Mouse (Mus musculus): Measurements from ENCODE around the gene Triobp.

Gene Triobp

DNA sequence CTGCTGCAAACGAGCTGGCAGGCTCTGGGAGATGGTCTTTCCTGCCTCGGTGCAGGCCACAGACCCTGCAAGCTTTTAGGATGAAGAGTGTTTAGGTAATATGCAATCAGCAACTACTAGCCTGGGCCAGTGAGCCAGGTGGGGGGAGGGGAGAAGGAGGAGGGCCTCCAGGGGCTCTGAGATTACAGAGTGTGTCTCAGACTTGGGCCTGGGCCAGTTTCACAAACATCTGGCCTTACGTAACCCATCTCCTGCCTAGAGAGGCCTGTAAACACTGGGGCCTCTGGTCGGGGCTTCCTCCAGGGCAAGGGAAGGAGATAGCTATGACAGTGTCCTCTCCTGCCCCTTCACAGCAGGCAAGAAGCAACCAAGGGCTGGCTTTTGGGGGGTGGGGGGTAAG, 31.4 kb downstream of the Triobp start:
- peak; percentile 38; the same call in 1 of the 2 replicates for TF ChIP-seq GATA4 (IDR thresholded peaks at IDR 0.05; ENCODE audit: insufficient replicate concordance, low read length)

DNA sequence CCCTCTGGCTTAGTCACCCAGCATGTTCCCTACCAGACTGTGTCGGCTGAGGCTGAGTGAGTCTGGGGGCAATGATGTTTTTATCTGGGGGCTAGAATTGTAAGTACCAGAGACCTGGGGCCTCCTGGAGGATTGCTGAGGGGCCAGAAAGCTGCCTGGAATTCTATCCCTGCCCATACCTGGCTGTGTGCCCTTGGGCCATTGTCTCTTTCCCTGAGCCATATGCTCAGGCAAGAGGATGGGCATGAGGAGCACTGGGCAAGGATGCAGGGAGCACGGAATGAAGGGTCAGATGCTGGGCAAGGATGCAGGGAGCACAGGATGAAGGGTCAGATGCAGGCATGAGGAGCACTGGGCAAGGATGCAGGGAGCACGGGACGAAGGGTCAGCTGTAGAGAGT, 32.6 kb downstream of the Triobp start:
- TF ChIP-seq GATA4 (IDR thresholded peaks at IDR 0.05; ENCODE audit: insufficient replicate concordance, low read length), result no peak

DNA sequence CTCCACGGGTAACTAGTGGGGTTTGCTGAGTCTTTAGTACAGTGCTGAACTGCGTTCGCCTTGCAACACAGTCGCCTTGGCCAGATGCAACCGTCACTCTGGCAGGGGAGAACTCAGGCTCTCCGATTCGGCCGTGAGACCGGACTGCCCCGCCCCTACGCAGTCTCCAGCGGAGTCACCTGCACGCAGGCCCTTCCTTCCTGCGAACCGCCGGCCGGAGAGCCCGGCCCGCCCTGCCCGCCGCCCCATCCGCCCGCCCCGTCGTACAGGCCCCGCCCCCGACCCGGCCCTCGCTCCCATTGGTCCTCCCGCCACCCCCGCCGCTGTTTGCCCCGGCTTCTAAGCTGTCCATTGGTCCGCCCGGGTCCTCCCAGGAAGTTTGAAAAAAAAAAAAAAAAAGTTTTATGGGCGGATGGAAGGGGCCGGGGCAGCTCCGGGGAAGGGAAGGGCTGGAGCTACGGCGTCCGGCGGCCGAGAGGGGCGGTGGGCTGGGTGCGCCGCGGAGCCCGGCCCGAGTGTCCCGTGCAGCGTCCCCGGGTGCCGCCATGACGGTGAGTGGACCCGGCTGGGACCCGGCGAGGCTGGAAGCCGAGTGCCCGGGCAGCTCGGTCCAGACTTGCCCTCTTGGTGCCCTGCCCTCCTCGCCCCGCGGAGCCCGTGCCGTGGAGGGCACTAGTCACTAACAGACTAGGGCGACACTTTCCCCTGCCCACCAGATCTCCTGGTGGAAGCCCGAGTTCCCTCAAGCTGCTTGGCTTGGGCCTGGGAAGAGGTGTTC, 35.3 kb downstream of the Triobp start:
- TF ChIP-seq GATA4 (IDR thresholded peaks at IDR 0.05; ENCODE audit: insufficient replicate concordance, low read length), result no peak

DNA sequence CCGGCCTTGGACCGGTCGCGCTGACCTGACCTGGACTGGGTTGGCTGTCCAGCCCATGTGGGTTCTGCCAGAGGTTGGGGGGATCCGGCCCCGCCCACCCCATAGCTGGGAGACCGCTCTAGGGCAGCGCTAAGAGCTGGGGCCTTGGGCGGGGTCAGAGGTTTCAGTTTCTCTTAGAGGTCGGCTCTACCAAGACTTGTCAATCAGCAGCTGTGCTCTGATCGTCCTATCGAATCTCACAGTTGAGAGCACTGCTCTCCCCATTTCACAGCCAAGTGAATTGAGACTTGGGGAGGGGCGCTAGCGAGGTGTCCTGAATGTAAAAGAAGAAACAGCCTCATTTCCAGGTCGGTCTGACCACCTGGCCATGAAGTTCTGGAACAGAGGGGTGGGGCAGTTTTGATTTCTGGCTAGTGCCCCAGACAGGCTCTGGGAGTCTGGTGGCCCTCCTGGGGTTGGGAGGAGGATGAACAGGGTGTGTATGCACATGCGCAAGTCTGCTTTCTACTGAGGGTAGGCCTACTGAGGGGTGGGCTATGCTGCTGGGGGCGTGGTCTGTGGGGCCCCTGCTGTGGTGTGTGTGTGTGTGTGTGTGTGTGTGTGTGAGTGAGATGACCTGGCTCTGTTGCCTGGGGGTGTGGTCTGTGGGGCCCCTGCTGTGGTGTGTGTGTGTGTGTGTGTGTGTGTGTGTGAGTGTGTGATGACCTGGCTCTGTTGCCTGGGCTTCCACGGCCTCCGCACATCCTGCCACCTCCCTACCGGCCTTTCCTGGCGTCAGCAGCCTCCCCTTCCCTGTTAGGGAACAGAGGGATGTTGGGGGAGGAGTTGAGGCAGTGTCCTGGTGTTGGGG, 36.1 kb downstream of the Triobp start:
- TF ChIP-seq GATA4 (IDR thresholded peaks at IDR 0.05; ENCODE audit: insufficient replicate concordance, low read length), result peak; percentile 46

DNA sequence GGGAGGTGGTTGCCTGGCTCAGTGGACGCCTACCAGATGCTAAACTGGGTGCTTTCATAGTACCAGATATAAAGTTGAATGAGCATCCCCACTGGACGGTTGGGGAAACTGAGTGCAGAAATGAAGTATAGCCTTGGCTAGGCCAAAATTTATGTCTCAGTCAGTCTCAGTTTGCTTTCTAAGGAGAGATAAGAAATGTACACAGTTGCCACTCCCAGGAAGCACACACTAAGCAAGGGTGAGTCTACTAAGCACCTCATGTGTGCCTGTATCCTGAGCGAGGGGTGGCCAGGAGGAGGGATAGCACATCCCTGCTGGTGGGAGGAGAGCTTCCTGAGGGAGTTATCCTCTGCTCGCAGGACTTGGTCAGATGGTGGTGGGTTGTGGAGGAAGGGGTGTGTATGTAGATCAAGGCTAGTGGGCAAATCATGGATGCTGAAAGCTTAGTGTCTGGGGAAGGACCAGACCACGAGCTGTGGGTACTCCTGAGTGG, 36.8 kb downstream of the Triobp start:
- TF ChIP-seq GATA4 (IDR thresholded peaks at IDR 0.05; ENCODE audit: insufficient replicate concordance, low read length), result no peak

DNA sequence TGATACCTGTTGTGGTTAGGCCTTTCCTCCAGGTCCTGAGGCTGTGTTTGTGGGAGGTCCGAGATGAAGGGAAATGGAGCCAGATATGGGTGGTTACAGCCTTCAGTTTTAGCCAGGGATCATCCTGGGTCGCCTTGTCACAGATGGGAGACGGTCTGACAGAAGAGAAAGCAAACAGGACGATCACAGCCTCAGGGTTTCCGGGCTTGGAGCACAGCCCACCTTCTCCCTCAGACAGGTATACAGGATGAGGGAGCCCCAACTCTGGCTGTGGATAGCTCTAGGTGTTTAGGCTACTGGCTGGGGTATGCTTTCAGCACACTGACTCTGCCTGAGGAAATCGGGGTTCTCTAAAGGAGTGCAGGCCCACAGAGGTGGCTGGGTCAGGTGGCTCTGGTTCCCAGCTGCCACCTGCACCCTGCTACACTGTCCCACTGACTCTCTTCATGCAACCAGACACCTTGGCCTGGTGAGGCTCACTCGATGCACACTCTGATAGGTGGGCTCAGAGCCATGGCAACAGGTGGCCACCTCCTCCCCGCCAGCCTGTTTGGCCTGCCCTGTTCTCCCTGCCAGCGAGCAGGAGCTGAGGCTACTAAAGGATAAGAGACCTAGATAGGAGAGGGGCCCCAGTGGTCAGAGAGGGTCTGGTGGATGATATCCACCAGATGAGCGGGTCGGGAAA, 39.2 kb downstream of the Triobp start:
- no peak for TF ChIP-seq GATA4 (IDR thresholded peaks at IDR 0.05; ENCODE audit: insufficient replicate concordance, low read length)

DNA sequence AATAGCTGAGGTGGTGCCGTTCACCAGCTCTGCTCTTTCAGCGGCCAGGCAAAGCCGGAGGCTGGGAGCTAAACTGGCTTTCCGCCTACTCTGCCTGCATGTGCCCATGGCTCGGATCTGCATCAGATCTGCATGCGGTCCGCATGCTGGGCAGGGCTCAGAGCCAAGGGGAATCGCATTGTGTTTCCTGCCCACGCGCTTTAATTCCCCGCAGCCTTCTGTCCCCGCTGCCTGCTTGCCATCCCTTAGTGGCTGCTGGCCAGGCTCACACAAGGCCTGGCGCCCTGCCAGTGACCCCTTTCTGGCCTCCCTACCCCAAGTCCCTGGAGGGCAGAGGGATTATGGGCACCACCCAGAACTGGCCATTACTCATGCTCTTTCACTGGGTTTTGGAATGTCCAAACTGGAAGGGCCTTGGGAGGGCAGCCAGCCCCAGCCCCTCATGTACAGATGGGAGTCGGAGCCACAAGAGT, 41.0 kb downstream of the Triobp start:
- no peak for TF ChIP-seq GATA4 (IDR thresholded peaks at IDR 0.05; ENCODE audit: insufficient replicate concordance, low read length)

DNA sequence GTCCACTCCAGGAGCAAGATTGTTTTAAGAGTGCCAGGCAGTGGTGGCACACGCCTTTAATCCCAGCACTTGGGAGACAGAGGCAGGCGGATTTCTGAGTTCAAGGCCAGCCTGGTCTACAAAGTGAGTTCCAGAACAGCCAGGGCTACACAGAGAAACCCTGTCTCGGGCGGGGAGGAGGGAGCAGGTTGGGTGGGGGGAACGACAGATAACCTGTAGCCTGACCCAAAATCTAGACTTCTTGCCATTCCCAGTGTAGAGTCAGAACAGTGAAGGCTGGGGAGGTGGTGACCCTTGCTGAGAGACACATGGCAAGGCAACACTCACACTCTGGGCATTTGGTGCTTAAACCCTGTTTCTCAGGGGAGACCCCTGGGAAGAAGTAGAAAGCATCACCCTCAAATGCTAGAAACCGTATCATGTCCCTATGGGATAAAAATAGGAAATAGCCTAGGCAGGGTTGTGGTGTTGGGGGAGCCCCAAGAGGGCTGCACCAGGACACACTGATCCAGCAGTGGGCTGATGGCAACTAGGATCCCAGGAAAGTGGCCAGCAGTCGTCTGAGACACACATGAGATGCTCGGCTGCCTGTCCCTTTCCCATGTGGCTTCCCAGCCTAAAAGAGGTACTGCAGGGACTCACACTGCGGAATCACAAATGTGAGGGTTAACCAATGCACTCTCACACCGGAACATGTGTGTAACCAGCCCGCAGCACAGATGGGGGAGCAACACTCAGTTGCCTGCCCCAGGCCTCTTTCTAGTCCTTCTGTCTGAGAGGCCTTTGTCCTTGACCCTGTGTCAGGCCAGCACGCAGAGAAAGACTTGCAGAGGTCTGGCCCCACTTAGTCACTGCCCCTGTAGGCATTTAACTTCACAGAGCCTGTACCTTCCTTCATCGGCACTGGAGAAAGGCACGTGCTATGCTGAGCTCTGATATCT, 41.9 kb downstream of the Triobp start:
- no peak for TF ChIP-seq GATA4 (IDR thresholded peaks at IDR 0.05; ENCODE audit: insufficient replicate concordance, low read length)

DNA sequence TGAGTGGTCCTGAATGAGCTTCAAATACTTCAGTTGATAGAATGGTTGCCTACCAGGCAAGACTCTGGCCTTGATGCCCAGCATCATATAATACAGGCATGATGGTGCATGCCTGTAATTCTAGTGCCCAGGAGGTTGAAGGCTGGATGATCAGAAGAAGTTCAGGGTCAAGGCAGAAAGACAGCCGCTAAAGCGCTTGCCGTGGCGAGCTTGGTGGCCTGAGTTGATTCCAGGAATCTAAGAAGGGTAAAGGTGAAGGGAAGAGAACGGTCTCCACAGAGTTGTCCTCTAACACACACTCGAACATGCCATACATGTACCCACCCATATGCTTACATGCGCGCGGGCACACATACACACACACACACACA, 42.6 kb downstream of the Triobp start:
- TF ChIP-seq GATA4 (IDR thresholded peaks at IDR 0.05; ENCODE audit: insufficient replicate concordance, low read length), result no peak

DNA sequence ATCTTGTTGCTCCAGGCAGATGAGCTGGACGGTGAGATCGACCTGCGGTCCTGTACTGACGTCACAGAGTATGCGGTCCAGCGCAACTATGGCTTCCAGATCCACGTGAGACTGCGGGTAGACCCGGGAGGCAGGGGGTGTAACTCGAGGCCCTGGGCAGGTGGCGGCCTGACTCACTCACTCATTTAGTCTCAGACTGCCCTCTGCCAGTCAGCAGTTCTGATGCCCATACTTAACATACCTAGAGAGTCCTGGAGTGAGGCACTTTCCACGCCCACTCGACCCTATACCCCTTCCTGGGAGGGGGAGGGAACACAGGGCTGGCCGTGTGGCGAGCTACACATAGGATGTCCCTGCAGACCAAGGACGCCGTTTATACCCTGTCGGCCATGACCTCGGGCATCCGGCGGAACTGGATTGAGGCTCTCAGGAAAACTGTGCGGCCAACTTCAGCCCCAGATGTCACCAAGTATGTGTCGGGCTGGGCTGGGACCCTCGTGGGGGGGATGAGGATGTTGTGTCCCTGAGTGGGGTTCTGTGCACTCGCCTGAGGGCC, 43.5 kb downstream of the Triobp start:
- no peak for TF ChIP-seq GATA4 (IDR thresholded peaks at IDR 0.05; ENCODE audit: insufficient replicate concordance, low read length)

DNA sequence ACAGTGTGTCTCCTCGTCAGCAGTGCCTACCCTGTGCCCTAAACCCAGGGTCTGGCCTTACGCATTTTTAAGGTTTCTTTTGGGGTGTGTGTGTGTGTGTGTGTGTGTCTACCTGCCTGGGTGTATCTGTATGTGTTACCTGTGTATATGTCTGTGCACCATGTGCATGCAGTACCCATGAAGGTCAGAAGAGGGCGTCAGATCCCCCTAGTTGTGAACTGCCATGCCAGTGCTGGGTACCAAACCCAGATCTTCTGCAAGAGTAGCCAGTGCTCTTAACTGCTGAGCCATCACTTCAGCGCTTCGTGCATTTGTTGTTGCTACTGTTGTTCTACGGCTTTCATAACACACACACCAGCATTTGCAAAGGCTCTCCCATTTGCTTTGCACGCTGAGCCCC, 44.7 kb downstream of the Triobp start:
- no peak for TF ChIP-seq GATA4 (IDR thresholded peaks at IDR 0.05; ENCODE audit: insufficient replicate concordance, low read length)

DNA sequence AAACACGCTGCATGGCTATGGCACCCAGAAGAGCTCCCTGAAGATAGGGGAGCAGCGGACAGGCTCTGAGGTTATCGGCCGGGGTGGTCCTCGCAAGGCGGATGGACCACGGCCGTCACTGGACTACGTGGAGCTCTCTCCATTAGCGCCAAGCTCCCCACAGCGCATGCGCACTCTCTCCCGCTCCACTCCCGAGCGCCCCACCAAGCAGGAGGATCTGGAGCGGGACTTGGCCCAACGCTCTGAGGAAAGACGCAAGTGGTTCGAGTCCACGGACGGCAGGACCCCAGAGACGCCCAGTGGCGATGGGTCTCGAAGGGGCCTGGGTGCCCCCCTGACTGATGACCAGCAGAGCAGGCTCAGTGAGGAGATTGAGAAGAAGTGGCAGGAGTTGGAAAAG, 45.4 kb downstream of the Triobp start:
- TF ChIP-seq GATA4 (IDR thresholded peaks at IDR 0.05; ENCODE audit: insufficient replicate concordance, low read length), result no peak

DNA sequence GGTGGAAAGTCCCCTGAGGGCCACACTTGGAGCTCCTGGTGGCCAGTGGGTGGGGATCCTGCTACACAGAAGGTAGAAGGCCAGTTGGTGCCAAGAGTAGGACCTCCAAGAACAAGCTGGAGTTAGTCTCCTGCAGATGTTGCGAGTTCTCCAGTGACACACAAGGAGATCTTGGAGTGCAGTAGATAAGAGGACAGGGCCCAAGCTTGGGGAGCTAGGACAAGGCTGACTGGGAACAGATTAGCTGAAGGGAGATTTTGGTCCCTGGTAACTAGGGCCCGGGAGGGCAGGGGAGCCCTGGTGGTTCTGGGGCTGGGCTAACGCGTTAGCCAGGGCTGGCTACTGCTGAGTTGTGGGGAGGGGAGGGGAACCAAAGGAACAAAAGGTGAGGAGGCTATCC, 48.4 kb downstream of the Triobp start:
- TF ChIP-seq GATA4 (IDR thresholded peaks at IDR 0.05; ENCODE audit: insufficient replicate concordance, low read length), result no peak

DNA sequence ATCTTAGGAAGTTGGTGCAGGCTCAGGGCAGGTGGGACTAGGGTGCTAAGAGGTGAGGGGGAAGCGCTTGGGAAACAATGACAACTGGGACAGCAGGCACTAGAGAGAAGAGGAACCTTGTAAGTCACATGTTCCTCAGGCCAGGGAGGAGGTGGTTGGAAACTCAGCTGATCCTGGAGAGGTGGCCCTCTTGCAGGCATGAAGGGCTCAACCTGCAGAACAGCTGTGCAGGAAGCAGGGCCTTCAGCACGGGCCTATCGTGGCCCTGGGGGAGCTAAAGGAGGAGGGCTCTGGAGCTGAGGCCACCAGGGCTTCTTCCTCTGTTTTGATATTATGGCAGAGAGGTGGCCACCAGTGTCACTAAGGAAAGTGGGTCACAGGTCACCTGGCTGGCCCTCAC, 49.1 kb downstream of the Triobp start:
- no peak for TF ChIP-seq GATA4 (IDR thresholded peaks at IDR 0.05; ENCODE audit: insufficient replicate concordance, low read length)
